Mouse (Mus musculus) intestine, embryonic 16.5 days (tissue): ENCODE data around the gene Crybb3. TPM values are rescaled to one million over a fixed set of nuclear protein-coding genes. Genes with fewer than 3 reads are reported as not detected.

ENCODE experiments used
- ATAC-seq: fragments of 200-750 bp; cut with Nextera tagmentation; 2 replicates; pipeline ENCODE4 v1.8.0; 2017; ENCODE audit warnings: moderate TSS enrichment, moderate library complexity
- H3K27ac ChIP-seq: fragments of 300-500 bp; sonication (generic); 2 replicates; pipeline ENCODE4 v1.5.1; 2014; ENCODE audit warnings: mild to moderate bottlenecking, low read length
- H3K27me3 ChIP-seq: fragments of 300-500 bp; sonication (generic); replicated peaks from 2 replicates; pipeline ENCODE4 v1.6.1; 2014; ENCODE audit warnings: low read length, control low read depth, mixed read lengths; ENCODE audit not compliant: control insufficient read depth, insufficient read depth
- H3K36me3 ChIP-seq: fragments of 300-500 bp; sonication (generic); 2 replicates; pipeline ENCODE4 v1.6.1; 2014; ENCODE audit warnings: low read length, control low read depth; ENCODE audit not compliant: control insufficient read depth, insufficient read depth
- H3K4me1 ChIP-seq: fragments of 300-500 bp; sonication (generic); 2 replicates; pipeline ENCODE4 v1.6.1; 2014; ENCODE audit warnings: low read length, control low read depth, mixed read lengths; ENCODE audit not compliant: control insufficient read depth, insufficient read depth
- H3K4me2 ChIP-seq: fragments of 300-500 bp; sonication (generic); 2 replicates; pipeline ENCODE4 v1.6.1; 2014; ENCODE audit warnings: low read depth, low read length, control low read depth
- H3K4me3 ChIP-seq: fragments of 300-500 bp; sonication (generic); 2 replicates; pipeline ENCODE4 v1.5.1; 2014; ENCODE audit warnings: mild to moderate bottlenecking, low read length
- H3K9ac ChIP-seq: fragments of 300-500 bp; sonication (generic); 2 replicates; pipeline ENCODE4 v1.6.1; 2014; ENCODE audit warnings: low read depth, low read length
- H3K9me3 ChIP-seq: fragments of 300-500 bp; sonication (generic); 2 replicates; pipeline ENCODE4 v1.6.1; 2016; ENCODE audit warnings: low read length, control low read depth; ENCODE audit not compliant: control insufficient read depth
- WGBS: fragments of 180-500 bp; shearing (Covaris S2); extraction: QIAGEN DNeasy Blood & Tissue Kit; methylation state at CpG from one replicate; pipeline ENCODE4 v1.1.7; 2014; 5-methylcytosine and 5-hydroxymethylcytosine counted together
- polyA plus RNA-seq: library from polyadenylated mRNA; unstranded; fragments of >200 nt; fragmentation: Nextera tagmentation; extraction: Ambion mirVana; gene quantifications from 2 replicates; pipeline ENCODE4 v1.2.1, GENCODE M21; 2015

The Crybb3 gene
- polyA plus RNA-seq, 1 experiment from 2014 or later: 0.35 TPM

GRCm38 (mm10) chr5:113082356-113083168, 1.2 kb upstream of the Crybb3 start:
- 53% methylated on average over 19 of the region's 19 CpGs for WGBS
- Histone ChIP-seq H3K4me2 (no peak overlapping the region), H3K9me3 (no peaks in the 10 kb centered on the region), H3K36me3 (no peaks in the 10 kb centered on the region), H3K27me3 (no peaks in the 10 kb centered on the region), H3K9ac (no peak overlapping the region; the same call in 1 of the 2 replicates), H3K27ac (no peak overlapping the region; the same call in 1 of the 2 replicates), H3K4me1 (peaks cover 7% of the 10 kb centered on the region; the same call in 1 of the 2 replicates), H3K4me3 (no peak overlapping the region)
- peak; percentile 27; the same call in 1 of the 2 replicates for ATAC-seq

- H3K4me3 ChIP-seq: no peak overlapping the region
- H3K27me3 ChIP-seq: no peaks in the 10 kb centered on the region
- H3K9me3 ChIP-seq: no peaks in the 10 kb centered on the region
- H3K4me1 ChIP-seq: peaks cover 7% of the 10 kb centered on the region; the same call in 1 of the 2 replicates
- no peak overlapping the region for H3K27ac ChIP-seq
- WGBS: 92% methylated on average over 9 of the region's 9 CpGs
- no peak for ATAC-seq
- H3K4me2 ChIP-seq: no peak overlapping the region
- no peaks in the 10 kb centered on the region for H3K36me3 ChIP-seq
- H3K9ac ChIP-seq: no peak overlapping the region
Observed at GRCm38 (mm10) chr5:113081020-113081419, 364 bp downstream of the Crybb3 start.

GRCm38 (mm10) chr5:113079783-113080182, 1.6 kb downstream of the Crybb3 start:
- no peaks in the 10 kb centered on the region for H3K27me3 ChIP-seq
- no peak overlapping the region for H3K4me3 ChIP-seq
- no peak overlapping the region for H3K27ac ChIP-seq
- H3K4me1 ChIP-seq: peaks cover 7% of the 10 kb centered on the region; the same call in 1 of the 2 replicates
- no peak overlapping the region for H3K4me2 ChIP-seq
- H3K9ac ChIP-seq: no peak overlapping the region
- 26% methylated on average over 21 of the region's 21 CpGs for WGBS
- ATAC-seq: no peak
- no peaks in the 10 kb centered on the region for H3K9me3 ChIP-seq
- H3K36me3 ChIP-seq: no peaks in the 10 kb centered on the region

GRCm38 (mm10) chr5:113078686-113079085, 2.7 kb downstream of the Crybb3 start:
- H3K4me3 ChIP-seq: no peak overlapping the region
- H3K4me2 ChIP-seq: no peak overlapping the region
- WGBS: 61% methylated on average over 5 of the region's 5 CpGs
- ATAC-seq: no peak
- H3K36me3 ChIP-seq: no peaks in the 10 kb centered on the region
- peaks cover 7% of the 10 kb centered on the region; the same call in 1 of the 2 replicates for H3K4me1 ChIP-seq
- H3K27ac ChIP-seq: no peak overlapping the region
- H3K27me3 ChIP-seq: no peaks in the 10 kb centered on the region
- H3K9me3 ChIP-seq: no peaks in the 10 kb centered on the region
- H3K9ac ChIP-seq: no peak overlapping the region

GRCm38 (mm10) chr5:113070017-113070416, 11.4 kb downstream of the Crybb3 start, which contains the start of gene Crybb2:
Gene Crybb2, minus strand, starts transcription at chr5:113070117.
- no peaks in the 10 kb centered on the region for H3K36me3 ChIP-seq
- no peaks in the 10 kb centered on the region for H3K4me1 ChIP-seq
- H3K9ac ChIP-seq: no peak within 1 kb of the TSS
- no peak within 1 kb of the TSS for H3K27ac ChIP-seq
- no peak within 1 kb of the TSS for H3K4me2 ChIP-seq
- H3K9me3 ChIP-seq: no peaks in the 10 kb centered on the region
- no peaks in the 10 kb centered on the region for H3K27me3 ChIP-seq
- no peak for ATAC-seq
- no peak within 1 kb of the TSS for H3K4me3 ChIP-seq

GRCm38 (mm10) chr5:113054308-113054707, 27.1 kb downstream of the Crybb3 start:
- Histone ChIP-seq H3K27ac (no peak overlapping the region), H3K4me2 (no peak overlapping the region), H3K9me3 (no peaks in the 10 kb centered on the region), H3K27me3 (no peaks in the 10 kb centered on the region), H3K9ac (no peak overlapping the region), H3K4me1 (no peaks in the 10 kb centered on the region), H3K36me3 (no peaks in the 10 kb centered on the region), H3K4me3 (no peak overlapping the region)
- ATAC-seq: peak; percentile 58
- 5% methylated on average over 16 of the region's 16 CpGs for WGBS

- no peak for ATAC-seq
- H3K27ac ChIP-seq: no peak overlapping the region
- 60% methylated on average over 7 of the region's 7 CpGs for WGBS
Observed at GRCm38 (mm10) chr5:113050581-113051185, 30.7 kb downstream of the Crybb3 start.

GRCm38 (mm10) chr5:113049876-113050275, 31.5 kb downstream of the Crybb3 start:
- H3K9me3 ChIP-seq: no peaks in the 10 kb centered on the region; the same call in 1 of the 2 replicates
- H3K27me3 ChIP-seq: no peaks in the 10 kb centered on the region
- H3K9ac ChIP-seq: no peak overlapping the region
- no peak overlapping the region for H3K4me3 ChIP-seq
- H3K27ac ChIP-seq: no peak overlapping the region
- no peak overlapping the region for H3K4me2 ChIP-seq
- H3K36me3 ChIP-seq: no peaks in the 10 kb centered on the region
- no peak for ATAC-seq
- no peaks in the 10 kb centered on the region for H3K4me1 ChIP-seq

More at GRCm38 (mm10) chr5:113050581-113051185, 30.7 kb downstream of the Crybb3 start:
- Histone ChIP-seq H3K27me3 (no peaks in the 10 kb centered on the region), H3K4me3 (no peak overlapping the region), H3K9ac (no peak overlapping the region), H3K36me3 (no peaks in the 10 kb centered on the region), H3K4me1 (no peaks in the 10 kb centered on the region), H3K9me3 (no peaks in the 10 kb centered on the region; the same call in 1 of the 2 replicates), H3K4me2 (no peak overlapping the region)

- no peaks in the 10 kb centered on the region for H3K27me3 ChIP-seq
- H3K27ac ChIP-seq: no peak overlapping the region
- no peak overlapping the region for H3K4me2 ChIP-seq
- no peaks in the 10 kb centered on the region for H3K36me3 ChIP-seq
- H3K4me1 ChIP-seq: 0 out of 2 replicates have a peak, but pooled peaks cover 3% of the 10 kb centered on the region
- no peaks in the 10 kb centered on the region; the same call in 1 of the 2 replicates for H3K9me3 ChIP-seq
- H3K4me3 ChIP-seq: no peak overlapping the region
- 88% methylated on average over 10 of the region's 10 CpGs for WGBS
- ATAC-seq: no peak
- H3K9ac ChIP-seq: no peak overlapping the region
Observed at GRCm38 (mm10) chr5:113045511-113046273, 35.7 kb downstream of the Crybb3 start.
